Mouse (Mus musculus) gastrocnemius, adult 18-20 months (tissue): ENCODE data around the gene Timm13. TPM values are rescaled to one million over a fixed set of nuclear protein-coding genes. Genes with fewer than 3 reads are reported as not detected.

ENCODE experiments used
- DNase-seq: peaks from one replicate; pipeline ENCODE4 v3.0.0; 2021; ENCODE audit warnings: low spot score
- total RNA-seq, 2 experiments: library from RNA; stranded (reverse); gene quantifications; 2 replicates each; pipeline ENCODE4 v1.2.3; 2021

Timm13 gene
- total RNA-seq, 2 experiments from 2014 or later: 109 to 127 TPM

GRCm38 (mm10) chr10:80909375-80910162 is 8.8 kb upstream of the Timm13 start:
- DNase-seq: no peak

- no peak for DNase-seq
These were observed 3.9 kb upstream of the Timm13 start for GRCm38 (mm10) chr10:80904709-80905108.

DNA sequence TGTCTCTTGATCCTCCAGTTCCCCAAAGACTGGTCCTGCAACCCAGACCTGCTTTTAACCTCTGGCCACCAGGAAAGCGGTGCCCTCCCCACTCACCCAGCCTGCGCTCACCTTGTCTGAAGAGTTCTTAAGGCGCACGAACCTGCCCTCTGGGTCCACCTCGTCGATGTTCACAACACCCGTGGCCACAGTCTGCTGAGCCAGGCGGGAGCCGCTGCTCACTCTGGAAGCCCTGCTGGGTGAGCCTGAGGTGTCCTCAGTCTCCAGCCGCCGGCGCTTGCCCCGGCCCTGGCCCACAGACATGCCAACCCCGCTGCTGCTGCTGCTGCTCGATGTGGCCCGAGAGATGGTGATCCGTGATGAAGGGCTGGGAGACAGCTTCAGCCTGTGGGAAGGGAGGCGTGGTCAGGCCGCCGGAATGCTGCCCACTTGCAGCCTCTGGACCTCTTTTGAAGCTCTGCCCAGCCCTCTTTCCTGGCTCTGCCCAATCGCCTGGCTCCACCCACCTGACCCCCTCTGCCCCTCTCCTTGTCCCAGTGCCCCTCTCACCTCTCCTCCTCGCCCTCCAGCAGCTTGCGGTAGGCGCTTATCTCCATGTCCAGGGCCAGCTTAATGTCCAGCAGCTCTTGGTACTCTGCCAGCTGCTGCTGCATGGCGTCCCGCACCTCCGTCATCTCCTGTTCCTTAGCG is 3.4 kb upstream of the Timm13 start:
- DNase-seq: no peak

GRCm38 (mm10) chr10:80903282-80903681 is 2.5 kb upstream of the Timm13 start:
- no peak for DNase-seq

- DNase-seq: no peak
These were observed 1.6 kb upstream of the Timm13 start for GRCm38 (mm10) chr10:80902273-80902940.

- no peak for DNase-seq
These were observed 872 bp upstream of the Timm13 start for GRCm38 (mm10) chr10:80901409-80902272.

- DNase-seq: no peak
These were observed 1.0 kb downstream of the Timm13 start for GRCm38 (mm10) chr10:80899591-80900317.

GRCm38 (mm10) chr10:80899074-80899473 is 1.7 kb downstream of the Timm13 start:
- no peak for DNase-seq

GRCm38 (mm10) chr10:80897861-80898510 is 2.8 kb downstream of the Timm13 start:
- no peak for DNase-seq

DNA sequence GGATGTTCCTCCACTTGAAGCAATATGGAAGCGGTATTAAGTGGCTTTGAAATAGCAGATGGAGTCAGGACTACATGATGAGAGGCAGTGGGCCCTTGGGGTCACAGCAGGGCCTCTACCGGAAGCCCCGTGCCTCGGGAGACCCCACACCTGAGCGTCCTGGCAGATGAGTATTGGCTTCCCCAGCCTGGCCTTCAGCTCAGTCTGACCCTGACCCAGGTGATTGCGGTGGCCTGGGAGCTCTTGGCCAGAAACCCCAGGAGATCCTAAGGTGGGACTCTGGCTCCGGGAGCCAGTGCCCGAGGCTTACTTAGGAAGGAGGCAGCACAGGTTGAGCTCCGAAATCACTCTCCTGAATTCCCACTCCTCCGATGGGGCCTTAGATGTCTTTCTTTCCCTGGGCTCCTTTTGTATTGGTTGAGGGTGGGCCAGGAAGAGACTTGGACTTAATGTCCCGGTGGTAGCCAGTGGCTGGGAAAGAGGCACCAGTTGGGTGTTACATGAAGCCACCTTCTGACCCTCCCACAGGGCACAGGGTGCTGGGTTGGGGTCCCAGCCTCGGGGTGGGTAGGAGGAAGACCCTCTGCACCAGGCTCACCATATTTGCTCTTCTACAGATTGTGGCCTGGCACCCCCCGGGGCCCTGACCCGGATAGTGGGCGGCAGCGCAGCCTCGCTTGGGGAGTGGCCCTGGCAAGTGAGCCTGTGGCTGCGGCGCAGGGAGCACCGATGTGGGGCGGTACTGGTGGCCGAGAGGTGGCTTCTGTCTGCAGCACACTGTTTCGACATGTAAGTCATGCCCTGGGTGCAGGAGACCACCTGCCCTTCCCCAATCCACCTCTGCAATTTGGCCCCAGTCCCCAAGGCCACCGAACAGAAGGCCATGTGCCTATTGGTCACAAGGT is 3.9 kb downstream of the Timm13 start:
- DNase-seq: no peak

GRCm38 (mm10) chr10:80895697-80896096 is 5.1 kb downstream of the Timm13 start:
- DNase-seq: no peak

DNA sequence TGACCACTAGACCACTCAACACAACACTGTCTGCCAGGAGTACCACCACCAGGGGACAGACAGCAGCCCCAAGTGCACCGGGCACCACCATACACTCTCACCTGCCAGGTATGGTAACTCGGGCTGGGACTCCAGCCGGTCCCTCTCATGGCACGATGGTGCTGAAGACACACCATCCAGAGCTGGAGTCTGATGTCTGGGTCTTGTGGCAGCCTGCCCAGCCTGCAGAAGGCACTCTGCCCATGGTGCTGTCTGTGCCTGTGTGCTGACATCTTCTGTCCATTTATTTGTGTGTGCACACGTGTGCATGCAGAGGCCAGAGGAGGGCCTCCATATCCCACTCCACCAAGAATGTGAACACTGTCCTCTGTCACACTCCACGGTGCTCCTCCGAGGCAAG is 5.7 kb downstream of the Timm13 start:
- DNase-seq: no peak

DNA sequence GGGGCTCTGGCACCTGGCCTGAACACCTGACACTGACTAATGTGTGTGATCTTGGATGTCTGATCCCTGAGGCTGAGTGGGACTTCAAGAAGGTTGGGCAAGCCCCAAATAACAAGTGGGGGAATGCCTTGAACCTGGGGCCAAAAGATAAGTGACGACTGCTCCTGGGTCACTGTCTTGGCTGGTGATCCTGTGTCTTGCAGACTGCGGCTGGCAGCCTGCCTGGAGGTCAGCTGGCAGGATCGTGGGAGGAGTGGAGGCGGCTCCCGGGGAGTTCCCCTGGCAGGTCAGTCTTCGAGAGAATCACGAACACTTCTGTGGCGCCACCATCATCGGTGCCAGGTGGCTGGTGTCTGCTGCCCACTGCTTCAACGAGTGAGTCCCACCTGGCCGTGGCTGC is 13.6 kb downstream of the Timm13 start:
- DNase-seq: peak; percentile 69

DNA sequence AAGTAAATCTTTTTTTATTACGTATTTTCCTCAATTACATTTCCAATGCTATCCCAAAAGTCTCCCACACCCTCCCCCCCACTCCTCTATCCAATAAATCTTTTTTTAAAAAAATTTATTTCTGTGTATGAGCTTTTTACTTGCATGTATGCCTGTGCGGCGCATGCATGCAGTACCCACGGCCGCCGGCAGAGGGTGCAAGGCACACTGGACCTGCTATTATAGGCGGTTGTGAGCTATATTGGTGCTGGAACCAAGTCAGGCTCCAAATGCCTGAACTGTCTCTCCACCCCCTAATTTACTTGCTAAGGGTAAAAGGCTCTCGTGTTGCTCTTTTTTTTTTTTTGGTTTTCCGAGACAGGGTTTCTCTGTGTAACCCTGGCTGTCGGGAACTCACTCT is 19.5 kb downstream of the Timm13 start:
- peak; percentile 73 for DNase-seq

DNA sequence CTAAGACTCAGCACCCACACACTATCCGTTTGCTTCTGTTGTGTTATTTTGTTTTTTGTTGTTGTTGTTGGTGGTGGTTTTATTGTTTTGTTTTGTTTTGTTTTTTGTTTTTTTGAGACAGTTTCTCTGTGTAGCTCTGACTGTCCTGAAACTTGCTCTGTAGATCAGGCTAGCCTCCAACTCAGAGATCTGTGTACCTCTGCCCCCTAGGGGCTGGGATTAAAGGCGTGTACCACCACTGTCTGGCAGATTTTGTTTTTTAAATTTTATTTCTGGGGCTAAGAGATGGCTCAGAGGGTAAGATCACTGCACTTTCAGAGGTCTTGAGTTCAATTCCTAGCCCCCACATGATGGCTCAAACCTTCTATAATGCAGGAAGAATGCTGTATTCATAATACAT is 19.9 kb downstream of the Timm13 start:
- DNase-seq: no peak

GRCm38 (mm10) chr10:80880131-80880641 is 20.6 kb downstream of the Timm13 start:
- peak; percentile 74 for DNase-seq

DNA sequence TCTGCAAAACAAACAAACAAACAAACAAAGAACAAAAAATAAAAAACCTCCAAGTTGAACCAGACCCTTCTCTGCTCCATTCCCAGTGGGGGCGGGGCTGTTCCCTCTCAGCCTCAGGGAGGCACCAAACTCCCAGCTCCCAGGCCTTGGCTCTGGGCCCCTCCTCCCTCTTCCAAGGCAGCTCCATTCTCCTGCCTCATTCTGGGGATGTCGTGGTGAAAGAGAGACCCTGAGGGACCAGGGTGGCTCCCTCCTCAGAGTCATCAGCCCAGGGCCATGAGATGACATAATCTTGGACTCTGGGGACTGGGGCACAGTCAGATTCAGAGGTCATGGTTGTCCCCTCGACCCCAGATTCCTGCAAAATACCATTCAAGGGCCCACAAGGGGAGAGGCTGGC is 24.2 kb downstream of the Timm13 start:
- DNase-seq: no peak

DNA sequence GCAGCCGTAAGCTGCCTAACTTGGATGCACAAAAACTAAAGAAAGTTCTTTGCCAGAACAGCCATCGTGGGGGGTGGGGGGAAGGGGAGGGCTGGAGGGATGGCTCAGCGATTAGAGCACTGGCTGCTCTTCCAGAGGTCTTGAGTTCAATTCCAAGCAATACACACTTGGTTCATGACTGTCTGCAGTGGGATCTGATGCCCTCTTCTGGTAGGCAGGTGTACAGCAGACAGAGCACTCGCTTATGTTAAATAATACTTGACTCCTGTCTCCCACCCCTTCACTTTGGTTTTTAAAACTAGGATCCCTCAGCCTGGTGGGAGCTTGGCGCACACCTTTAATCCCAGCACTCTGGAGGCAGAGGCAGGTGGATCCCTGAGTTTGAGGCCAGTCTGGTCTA is 24.7 kb downstream of the Timm13 start:
- peak; percentile 70 for DNase-seq

- peak; percentile 52 for DNase-seq
These were observed 26.7 kb downstream of the Timm13 start for GRCm38 (mm10) chr10:80874035-80874434.
